Mouse (Mus musculus) midbrain, embryonic 14.5 days (tissue): ENCODE results near the gene Ptpre. TPM values are rescaled to one million over a fixed set of nuclear protein-coding genes. Genes with fewer than 3 reads are reported as not detected.

Source experiments
- ATAC-seq: fragments of 200-750 bp; cut with Nextera tagmentation; 2 replicates; pipeline ENCODE4 v1.8.0; 2017; ENCODE audit warnings: moderate number of reproducible peaks, moderate library complexity; ENCODE audit not compliant: low FRiP score, low TSS enrichment
- DNase-seq: peaks from one replicate; pipeline ENCODE4 v3.0.0-alpha.2; 2015
- H3K27ac ChIP-seq: fragments of 300-500 bp; sonication (generic); replicated peaks from 2 replicates; pipeline ENCODE4 v1.5.1; 2014; ENCODE audit warnings: mild to moderate bottlenecking, low read depth, low read length, moderate library complexity
- H3K27me3 ChIP-seq: fragments of 300-500 bp; sonication (generic); 2 replicates; pipeline ENCODE4 v1.6.1; 2014; ENCODE audit warnings: low read length, control low read depth, mixed read lengths; ENCODE audit not compliant: control insufficient read depth, insufficient read depth
- H3K36me3 ChIP-seq: fragments of 300-500 bp; sonication (generic); 2 replicates; pipeline ENCODE4 v1.6.1; 2014; ENCODE audit warnings: low read length, control low read depth; ENCODE audit not compliant: control insufficient read depth, insufficient read depth
- H3K4me1 ChIP-seq: fragments of 300-500 bp; sonication (generic); 2 replicates; pipeline ENCODE4 v1.6.1; 2014; ENCODE audit warnings: mild to moderate bottlenecking, antibody characterized with exemption, low read length, control low read depth; ENCODE audit not compliant: control insufficient read depth, insufficient read depth
- H3K4me2 ChIP-seq: fragments of 300-500 bp; sonication (generic); 2 replicates; pipeline ENCODE4 v1.6.1; 2014; ENCODE audit warnings: mild to moderate bottlenecking, low read length, moderate library complexity
- H3K4me3 ChIP-seq: fragments of 300-500 bp; sonication (generic); replicated peaks from 2 replicates; pipeline ENCODE4 v1.5.1; 2014; ENCODE audit warnings: low read depth, low read length
- H3K9ac ChIP-seq: fragments of 300-500 bp; sonication (generic); replicated peaks from 2 replicates; pipeline ENCODE4 v1.6.1; 2014; ENCODE audit warnings: mild to moderate bottlenecking, low read length, moderate library complexity
- H3K9me3 ChIP-seq: fragments of 300-500 bp; sonication (generic); 2 replicates; pipeline ENCODE4 v1.6.1; 2016; ENCODE audit warnings: low read length, control low read depth, mixed read lengths; ENCODE audit not compliant: control insufficient read depth
- WGBS: fragments of 180-500 bp; shearing (Covaris S2); extraction: QIAGEN DNeasy Blood & Tissue Kit; methylation state at CpG from one replicate; pipeline ENCODE4 v1.1.7; 2014; 5-methylcytosine and 5-hydroxymethylcytosine counted together
- polyA plus RNA-seq: library from polyadenylated mRNA; unstranded; fragments of >200 nt; fragmentation: Nextera tagmentation; extraction: Ambion mirVana; gene quantifications from 2 replicates; pipeline ENCODE4 v1.2.1, GENCODE M21; 2014

Gene Ptpre
- polyA plus RNA-seq, 1 experiment from 2014 or later, result 5.0 TPM

DNA sequence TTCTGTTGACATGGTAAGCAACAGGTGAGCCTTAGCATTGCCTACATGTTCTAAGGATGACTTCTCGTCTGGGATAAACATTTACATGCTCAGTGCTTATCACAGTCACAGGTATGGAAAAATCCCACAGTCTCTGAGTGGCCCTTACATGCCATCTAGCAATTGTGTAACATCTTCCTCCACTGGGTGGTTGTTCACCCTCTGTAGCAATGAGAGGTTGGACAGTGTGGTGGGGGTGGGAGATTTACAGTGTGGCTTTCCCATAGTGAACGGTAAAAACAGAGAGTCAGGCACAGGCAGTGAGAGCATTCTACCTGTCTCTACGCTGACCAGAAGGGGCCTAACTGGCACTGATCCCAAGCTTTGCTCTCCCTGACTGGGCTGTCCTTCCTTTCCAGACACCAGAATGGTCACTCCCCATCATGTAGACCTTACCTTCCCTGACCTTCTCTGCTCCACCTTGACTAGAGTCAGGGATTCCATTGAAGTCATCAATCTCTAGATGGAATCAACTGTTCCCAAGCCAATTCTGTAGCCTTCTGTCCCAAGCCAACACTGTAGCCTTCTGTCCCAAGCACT is 10.6 kb upstream of the Ptpre start:
- no peaks in the 10 kb centered on the region for H3K27me3 ChIP-seq
- H3K27ac ChIP-seq, result no peak overlapping the region
- H3K36me3 ChIP-seq, result no peaks in the 10 kb centered on the region
- ATAC-seq (no peak), DNase-seq (no peak)
- H3K9me3 ChIP-seq, result no peaks in the 10 kb centered on the region
- 89% methylated on average over 3 of the region's 3 CpGs for WGBS
- no peaks in the 10 kb centered on the region for H3K4me1 ChIP-seq
- H3K4me3 ChIP-seq, result no peak overlapping the region
- H3K4me2 ChIP-seq, result no peak overlapping the region
- H3K9ac ChIP-seq, result no peak overlapping the region

- no peaks in the 10 kb centered on the region for H3K9me3 ChIP-seq
- H3K4me3 ChIP-seq, result no peak overlapping the region
- H3K4me1 ChIP-seq, result no peaks in the 10 kb centered on the region
- H3K9ac ChIP-seq, result no peak overlapping the region
- H3K4me2 ChIP-seq, result no peak overlapping the region
- DNase-seq, result no peak
- no peak for ATAC-seq
- WGBS, result 79% methylated on average over 3 of the region's 3 CpGs
- H3K36me3 ChIP-seq, result no peaks in the 10 kb centered on the region
- no peak overlapping the region for H3K27ac ChIP-seq
- no peaks in the 10 kb centered on the region for H3K27me3 ChIP-seq
These were observed 10.1 kb upstream of the Ptpre start for GRCm38 (mm10) chr7:135527169-135527568.

GRCm38 (mm10) chr7:135528515-135528914 is 8.8 kb upstream of the Ptpre start, which contains the start of gene Clrn3:
Gene Clrn3, minus strand, starts transcription at chr7:135528654.
- DNase-seq (no peak), ATAC-seq (no peak)
- no peak within 1 kb of the TSS for H3K9ac ChIP-seq
- no peak within 1 kb of the TSS for H3K27ac ChIP-seq
- 88% methylated on average over 7 of the region's 7 CpGs for WGBS
- H3K4me3 ChIP-seq, result no peak within 1 kb of the TSS
- no peaks in the 10 kb centered on the region for H3K36me3 ChIP-seq
- H3K4me1 ChIP-seq, result no peaks in the 10 kb centered on the region
- no peaks in the 10 kb centered on the region for H3K9me3 ChIP-seq
- H3K4me2 ChIP-seq, result no peak within 1 kb of the TSS
- H3K27me3 ChIP-seq, result no peaks in the 10 kb centered on the region

GRCm38 (mm10) chr7:135529068-135529467 is 8.2 kb upstream of the Ptpre start:
- DNase-seq (no peak), ATAC-seq (no peak)
- Histone ChIP-seq H3K4me2 (no peak overlapping the region), H3K9me3 (no peaks in the 10 kb centered on the region), H3K27me3 (no peaks in the 10 kb centered on the region), H3K4me3 (no peak overlapping the region), H3K4me1 (no peaks in the 10 kb centered on the region), H3K27ac (no peak overlapping the region), H3K36me3 (no peaks in the 10 kb centered on the region), H3K9ac (no peak overlapping the region)
- 93% methylated on average over 2 of the region's 2 CpGs for WGBS

DNA sequence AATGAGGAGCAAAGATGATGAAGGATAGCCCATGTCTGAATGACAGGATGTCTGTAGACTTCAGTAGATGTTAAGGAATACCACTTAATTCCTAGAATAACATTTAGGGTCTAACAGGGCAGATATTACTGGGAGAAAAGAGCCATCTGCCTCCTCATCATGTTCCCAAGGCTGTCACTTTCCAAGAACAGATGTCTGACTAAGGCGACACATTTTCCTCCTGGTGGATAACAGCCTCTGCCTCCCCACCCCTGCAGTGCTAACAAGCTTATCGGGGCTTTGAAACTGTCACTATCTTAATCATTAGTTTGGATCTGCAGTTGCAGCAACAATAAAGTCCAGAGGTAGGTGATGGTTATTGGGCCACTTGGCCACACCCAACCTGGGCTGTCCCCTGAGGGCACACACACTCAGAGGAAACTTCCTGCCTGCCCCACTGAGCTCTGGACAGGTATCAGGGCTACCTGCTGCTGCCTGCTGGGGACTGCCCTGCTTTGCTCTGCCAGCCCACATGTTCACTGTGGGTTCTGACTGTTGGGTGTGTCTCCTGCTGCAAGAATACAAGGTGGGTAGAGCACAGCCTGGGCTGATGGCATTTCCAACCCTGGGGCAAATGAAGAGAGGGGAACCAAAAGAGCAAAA is 2.6 kb upstream of the Ptpre start:
- no peak for ATAC-seq
- Histone ChIP-seq H3K4me1 (peaks cover 3% of the 10 kb centered on the region), H3K9me3 (no peaks in the 10 kb centered on the region), H3K36me3 (no peaks in the 10 kb centered on the region), H3K27ac (no peak overlapping the region), H3K4me2 (no peak overlapping the region), H3K9ac (no peak overlapping the region), H3K4me3 (no peak overlapping the region), H3K27me3 (peaks cover 10% of the 10 kb centered on the region)
- WGBS, result 60% methylated on average over 2 of the region's 2 CpGs
- DNase-seq, result no peak

- 86% methylated on average over 3 of the region's 3 CpGs for WGBS
These were observed 1.4 kb upstream of the Ptpre start for GRCm38 (mm10) chr7:135535908-135536307.

GRCm38 (mm10) chr7:135537948-135538741 is 864 bp downstream of the Ptpre start:
- Histone ChIP-seq H3K27ac (peak overlapping the region; percentile 78), H3K4me2 (peak overlapping the region; percentile 92), H3K9me3 (no peaks in the 10 kb centered on the region), H3K4me1 (peaks cover 3% of the 10 kb centered on the region), H3K4me3 (peak overlapping the region; percentile 67), H3K27me3 (peaks cover 14% of the 10 kb centered on the region), H3K36me3 (no peaks in the 10 kb centered on the region), H3K9ac (peak overlapping the region; percentile 72)
- 1% methylated on average over 71 of the region's 71 CpGs for WGBS
- ATAC-seq (peak; percentile 72), DNase-seq (peak; percentile 72)

More at GRCm38 (mm10) chr7:135535908-135536307, 1.4 kb upstream of the Ptpre start:
- Histone ChIP-seq H3K36me3 (no peaks in the 10 kb centered on the region), H3K4me2 (no peak overlapping the region), H3K9ac (no peak overlapping the region), H3K27ac (no peak overlapping the region), H3K9me3 (no peaks in the 10 kb centered on the region), H3K27me3 (peaks cover 14% of the 10 kb centered on the region), H3K4me1 (peaks cover 3% of the 10 kb centered on the region), H3K4me3 (no peak overlapping the region)
- ATAC-seq (no peak), DNase-seq (no peak)

DNA sequence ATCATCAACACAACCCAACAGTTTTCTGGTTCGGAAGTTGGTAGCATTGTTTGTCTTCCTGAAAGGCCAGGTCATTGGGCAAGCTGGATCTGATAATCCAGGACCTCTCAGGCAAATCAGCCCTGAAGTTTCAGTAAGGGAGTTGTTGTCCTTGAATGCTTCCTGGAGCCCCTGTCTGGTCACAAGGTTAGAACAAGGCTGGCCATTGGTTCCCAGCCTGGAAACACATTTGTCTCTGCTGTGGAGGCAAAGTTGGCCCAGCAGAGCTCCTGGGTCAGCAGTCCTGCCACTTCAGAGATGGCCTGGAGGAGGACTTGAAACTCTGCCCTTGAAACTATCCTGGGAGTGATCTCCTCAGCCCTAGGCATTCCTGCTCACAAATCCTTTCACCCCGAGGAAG is 2.1 kb downstream of the Ptpre start:
- Histone ChIP-seq H3K27ac (no peak overlapping the region), H3K27me3 (peaks cover 14% of the 10 kb centered on the region), H3K4me1 (peaks cover 3% of the 10 kb centered on the region), H3K4me2 (peak overlapping the region; percentile 92), H3K9ac (no peak overlapping the region), H3K9me3 (no peaks in the 10 kb centered on the region), H3K4me3 (0 out of 2 replicates have a peak overlapping the region, but pooled peaks have one; percentile 67), H3K36me3 (no peaks in the 10 kb centered on the region)
- WGBS, result 81% methylated on average over 2 of the region's 2 CpGs
- DNase-seq (no peak), ATAC-seq (no peak)
